In the genomic region with DNA sequence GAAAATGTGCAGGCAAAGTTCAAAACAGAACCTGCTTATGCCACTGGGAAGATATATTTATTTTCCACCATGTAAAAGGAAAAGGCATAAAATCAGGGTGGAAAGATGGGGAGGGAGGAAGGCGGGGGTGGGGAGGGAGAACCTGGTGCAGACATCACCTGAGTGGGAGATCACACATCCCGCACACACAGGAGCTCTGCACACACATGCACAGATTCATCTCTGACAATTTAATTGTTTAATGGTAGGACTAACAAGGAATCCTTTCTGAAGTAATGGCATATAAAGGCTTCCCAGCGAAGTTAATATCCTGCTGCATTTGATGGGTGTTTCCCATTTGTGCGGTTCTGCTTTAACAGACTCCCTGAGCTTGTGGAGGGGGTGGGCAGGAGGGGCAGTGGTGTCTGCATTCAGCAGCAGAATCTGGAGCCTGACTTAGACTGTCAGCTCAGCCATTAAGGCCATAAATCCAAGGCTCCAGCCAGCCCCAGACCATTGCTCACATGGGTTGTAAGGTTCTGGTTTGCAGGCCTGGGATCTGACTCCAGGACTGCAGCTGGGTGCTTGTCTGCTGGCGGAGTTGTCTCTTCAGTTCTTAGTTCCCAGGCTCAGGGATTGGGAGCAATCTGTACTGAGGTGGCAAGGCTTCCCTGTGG, we compare ENCODE assay signal across 15 mouse cellular contexts. TPM values are rescaled to one million over a fixed set of nuclear protein-coding genes. Genes with fewer than 3 reads are reported as not detected.
DNase-seq lines count a peak whose midpoint lies in the region; ATAC-seq lines count a peak whose summit lies in the region.
"Had no signal": no experiment of that assay in that cellular context is flagged by ENCODE, and none has a peak within 500 bp of the region (broad histone marks: within the 10 kb centered on the region; RNA-seq: fewer than 3 reads in every experiment).

No protein-coding gene starts in this region.

- no peak overlapping the region for H3K4me3 ChIP-seq in kidney, embryonic 14.5 days (ENCODE audit: low read length)
- H3K4me3 ChIP-seq in embryonic facial prominence, embryonic 14.5 days (ENCODE audit: low read depth, low read length): no peak overlapping the region
- H3K4me3 ChIP-seq: hindbrain, embryonic 10.5 days; layer of hippocampus, adult 2 months had no signal

- no peaks in the 10 kb centered on the region for H3K9me3 ChIP-seq in kidney, embryonic 14.5 days (ENCODE audit: control insufficient read depth, low read length)
- H3K9me3 ChIP-seq in embryonic facial prominence, embryonic 14.5 days (ENCODE audit: control insufficient read depth, low read length): no peaks in the 10 kb centered on the region
- H3K9me3 ChIP-seq: hindbrain, embryonic 10.5 days had no signal

- intact Hi-C loops in gastrocnemius, postnatal 14 days (cut with DNase I; ENCODE audit: low total_unique reads): no loop called here

- no peaks in the 10 kb centered on the region; the same call in 1 of the 2 replicates for H3K27me3 ChIP-seq in kidney, embryonic 14.5 days (ENCODE audit: control insufficient read depth, insufficient read depth, low read length)
- H3K27me3 ChIP-seq in embryonic facial prominence, embryonic 14.5 days (replicated peaks; ENCODE audit: control insufficient read depth, insufficient read depth, low read length): no peaks in the 10 kb centered on the region
- H3K27me3 ChIP-seq: Patski had no signal

- peak; percentile 73 for ATAC-seq in kidney, embryonic 14.5 days (ENCODE audit: low FRiP score, low TSS enrichment)
- ATAC-seq in embryonic facial prominence, embryonic 14.5 days (ENCODE audit: low read depth): no peak
- ATAC-seq: Patski had no signal

- H3K4me1 ChIP-seq in kidney, embryonic 14.5 days (ENCODE audit: control insufficient read depth, insufficient read depth, low read length): no peaks in the 10 kb centered on the region
- H3K4me1 ChIP-seq in embryonic facial prominence, embryonic 14.5 days (ENCODE audit: control insufficient read depth, insufficient read depth, low read length): peaks cover 25% of the 10 kb centered on the region

- 47% methylated on average over 5 of the region's 5 CpGs for WGBS in kidney, embryonic 14.5 days
- 48% methylated on average over 5 of the region's 5 CpGs for WGBS in embryonic facial prominence, embryonic 14.5 days

- no peaks in the 10 kb centered on the region for H3K36me3 ChIP-seq in kidney, embryonic 14.5 days (ENCODE audit: control insufficient read depth, insufficient read depth, low read length)
- H3K36me3 ChIP-seq in embryonic facial prominence, embryonic 14.5 days (ENCODE audit: control insufficient read depth, insufficient read depth, low read length): no peaks in the 10 kb centered on the region
- H3K36me3 ChIP-seq: hindbrain, embryonic 10.5 days had no signal

- H3K27ac ChIP-seq in kidney, embryonic 14.5 days (ENCODE audit: low read depth, low read length): no peak overlapping the region
- H3K27ac ChIP-seq in embryonic facial prominence, embryonic 14.5 days (replicated peaks; ENCODE audit: low read depth, low read length): peak overlapping the region; percentile 31; the same call in 1 of the 2 replicates
- H3K27ac ChIP-seq: hindbrain, embryonic 10.5 days; layer of hippocampus, adult 2 months had no signal

- no peak for DNase-seq in kidney, adult 9 months
- DNase-seq in embryo, embryonic 11 days: peak; percentile 57
- no peak for DNase-seq in embryonic facial prominence, embryonic 14.5 days (ENCODE audit: low spot score)
- peak; percentile 47 for DNase-seq in mesoderm, embryonic 11.5 days (ENCODE audit: low read depth, low spot score)
- DNase-seq in frontal cortex, adult 2 months (ENCODE audit: extremely low spot score in 1 of 2, low spot score in 1 of 2): no peak
- DNase-seq in gastrocnemius, postnatal 14 days: no peak
- DNase-seq: cerebellum, postnatal 36 days; lung, adult 18-20 months; right cerebral cortex, postnatal 14 days; thymus, postnatal 14 days had no signal

- H3K9ac ChIP-seq in kidney, embryonic 14.5 days (ENCODE audit: low read depth, low read length): no peak overlapping the region
- H3K9ac ChIP-seq in embryonic facial prominence, embryonic 14.5 days (ENCODE audit: low read depth, low read length): no peak overlapping the region

- H3K4me2 ChIP-seq in kidney, embryonic 14.5 days (replicated peaks; ENCODE audit: low read depth, low read length): no peak overlapping the region
- no peak overlapping the region; the same call in 1 of the 2 replicates for H3K4me2 ChIP-seq in embryonic facial prominence, embryonic 14.5 days (ENCODE audit: low read depth, low read length)

RNA-seq across cellular contexts. Expression of a gene that starts 5.9 kb away (rescaled TPM):
- polyA plus RNA-seq in kidney, embryonic 14.5 days (2014; fragmentation: Nextera tagmentation; extraction: Ambion mirVana): 15.7 and 23.9 TPM in 2 replicates
- polyA plus RNA-seq in embryonic facial prominence, embryonic 14.5 days (2014; fragmentation: Nextera tagmentation; extraction: Ambion mirVana): 49.7 and 61.7 TPM in 2 replicates
- polyA plus RNA-seq in frontal cortex, adult 2 months (2012; rRNA removed): 19.1 and 23.5 TPM in 2 replicates
- total RNA-seq in gastrocnemius, postnatal 14 days (2021): 1 to 10 TPM; 4.0 to 7.7 TPM
- total RNA-seq: megakaryocyte progenitor cell, adult 5-6 weeks had no signal

Comparison
In these comparisons a context has a peak if more than half of its experiments do, and no peak if none do; other contexts are left out.
1. DNase-seq: peak in embryo, embryonic 11 days (single experiment) and mesoderm, embryonic 11.5 days (single experiment); none in kidney, adult 9 months (single experiment), embryonic facial prominence, embryonic 14.5 days (single experiment), frontal cortex, adult 2 months (0 of 2) and gastrocnemius, postnatal 14 days (single experiment).